Mouse (Mus musculus) frontal cortex, postnatal 14 days (tissue): ENCODE data around the gene Sltm.
"Not testable (repeated sequence)": the region's sequence is repeated elsewhere in the genome, so short reads cannot be mapped to it uniquely, and the experiment has no call there.

ENCODE experiments used
- DNase-seq, 2 experiments: peaks; one replicate each; pipeline ENCODE4 v3.0.0; 2022; ENCODE audit warnings: low spot score in 2 of 2

Gene Sltm

DNA sequence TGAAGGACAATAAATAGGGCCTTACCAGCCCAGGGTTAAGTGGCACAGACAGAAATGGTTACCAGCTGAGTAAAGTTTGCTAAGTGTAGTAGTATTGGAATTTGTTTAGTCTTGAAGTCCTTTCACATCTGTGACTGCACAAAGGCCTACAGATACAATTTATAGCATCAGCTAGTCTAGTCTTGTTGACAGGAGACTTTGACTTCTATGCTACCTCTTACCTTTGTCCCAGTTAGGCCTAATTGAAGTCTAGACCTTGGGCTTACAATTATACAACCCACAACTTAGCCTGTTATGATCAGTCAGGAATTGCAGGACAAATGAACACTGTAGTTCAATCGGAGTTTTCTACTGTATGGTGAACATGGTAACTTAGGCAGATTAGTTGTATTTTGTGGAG lies 9.0 kb downstream of the Sltm start:
- DNase-seq, result no peak

GRCm38 (mm10) chr9:70552233-70552632 lies 9.7 kb downstream of the Sltm start:
- DNase-seq, result not testable (repeated sequence)

GRCm38 (mm10) chr9:70555431-70555830 lies 12.9 kb downstream of the Sltm start:
- no peak for DNase-seq

DNA sequence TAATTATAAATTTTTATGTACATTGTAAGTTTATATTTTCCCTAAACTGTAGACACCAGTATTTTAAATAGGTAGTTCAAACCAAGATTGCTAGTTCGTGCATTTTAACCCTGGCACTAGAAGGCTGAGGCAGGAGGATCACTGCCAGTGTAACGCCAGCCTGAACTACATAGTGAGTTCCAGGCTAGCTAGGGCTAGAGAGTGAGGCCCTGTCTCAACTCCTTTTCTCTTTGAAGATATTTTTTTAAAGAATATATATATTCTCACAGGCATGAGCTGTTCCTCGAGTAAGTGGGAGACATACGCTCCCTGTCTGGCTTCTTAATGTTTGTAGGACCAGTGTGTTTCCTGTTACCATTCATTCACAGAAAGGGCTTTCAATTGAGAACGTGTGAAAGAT lies 14.2 kb downstream of the Sltm start:
- no peak for DNase-seq

- no peak for DNase-seq
Observed at GRCm38 (mm10) chr9:70562825-70563224, 20.3 kb downstream of the Sltm start.

DNA sequence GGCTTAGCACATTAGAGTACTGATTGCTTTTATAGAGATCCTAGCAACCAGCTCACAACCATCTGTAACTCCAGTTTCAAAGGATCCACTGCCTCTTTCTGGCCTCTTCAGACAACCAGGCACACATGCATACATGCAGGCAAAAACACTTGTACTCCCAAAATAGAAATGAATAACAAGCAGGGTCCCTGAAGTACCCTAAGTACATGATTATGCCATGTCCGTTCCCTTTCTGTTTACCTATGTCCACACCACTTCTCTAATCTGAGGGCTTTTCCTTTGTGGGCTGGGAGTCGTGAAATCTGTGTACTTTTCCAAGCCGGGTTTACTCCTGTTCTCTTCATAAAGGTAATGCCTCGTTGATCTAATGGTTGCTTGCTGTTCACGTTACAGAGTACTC lies 25.1 kb downstream of the Sltm start:
- no peak for DNase-seq

- no peak for DNase-seq
Observed at GRCm38 (mm10) chr9:70570351-70570750, 27.8 kb downstream of the Sltm start.

- DNase-seq, result no peak
Observed at GRCm38 (mm10) chr9:70578123-70578522, 35.6 kb downstream of the Sltm start.

- no peak for DNase-seq
Observed at GRCm38 (mm10) chr9:70580956-70581355, 38.4 kb downstream of the Sltm start.

DNA sequence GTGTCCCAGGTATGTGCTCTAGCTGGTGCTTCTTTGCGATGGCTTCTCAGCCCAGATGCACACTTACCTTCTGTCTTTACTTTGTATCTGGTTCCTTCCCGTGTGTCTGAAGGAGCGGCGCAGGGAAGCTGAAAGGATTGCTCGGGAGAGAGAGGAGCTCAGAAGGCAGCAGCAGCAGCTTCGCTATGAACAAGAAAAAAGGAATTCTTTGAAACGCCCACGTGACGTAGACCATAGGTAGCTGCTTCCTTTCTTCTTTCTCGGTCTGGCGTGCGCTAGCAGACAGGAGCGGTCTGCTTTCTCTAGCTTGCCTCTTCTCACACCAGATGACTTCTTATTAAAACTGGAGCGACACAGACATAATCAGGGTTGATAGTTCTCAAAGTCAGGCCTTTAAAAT lies 42.1 kb downstream of the Sltm start:
- DNase-seq, result no peak

DNA sequence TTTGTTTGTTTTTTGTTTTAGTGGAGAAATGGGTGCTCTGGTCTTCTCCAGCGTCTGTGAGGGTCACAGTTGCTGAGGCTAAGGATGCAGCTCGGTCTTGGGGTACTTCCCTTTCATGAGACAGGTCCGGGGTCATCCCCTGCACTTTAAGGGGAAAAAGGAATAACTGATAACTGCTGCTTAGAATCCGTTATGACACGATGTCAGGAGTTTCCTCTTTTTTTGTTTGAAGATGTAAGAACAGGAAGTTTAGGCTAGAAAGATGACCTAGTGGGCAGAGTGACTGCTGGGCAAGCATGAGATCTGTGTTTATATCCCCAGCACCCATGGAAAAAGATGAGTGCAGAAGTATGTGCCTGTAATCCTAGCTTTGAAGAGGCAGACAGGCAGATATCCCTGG lies 42.6 kb downstream of the Sltm start:
- DNase-seq, result no peak

DNA sequence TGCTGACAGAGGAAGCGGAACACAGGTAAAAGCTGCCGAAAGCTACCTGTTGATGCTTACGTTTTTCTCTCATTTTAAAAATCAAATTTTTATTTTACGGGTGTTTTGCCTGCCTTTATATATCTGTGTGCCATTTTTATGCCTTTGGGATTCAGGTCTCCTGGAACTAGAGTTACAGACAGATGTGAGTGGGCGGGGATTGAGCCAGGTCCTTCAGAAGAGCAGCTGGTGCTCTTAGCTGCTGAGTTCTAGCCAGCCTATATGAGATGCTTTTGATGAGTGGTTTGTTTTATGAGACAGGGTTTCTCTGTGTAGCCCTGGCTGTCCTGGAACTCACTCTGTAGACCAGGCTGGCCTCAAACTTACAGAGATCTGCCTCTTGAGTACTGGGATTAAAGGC lies 44.6 kb downstream of the Sltm start:
- no peak for DNase-seq

DNA sequence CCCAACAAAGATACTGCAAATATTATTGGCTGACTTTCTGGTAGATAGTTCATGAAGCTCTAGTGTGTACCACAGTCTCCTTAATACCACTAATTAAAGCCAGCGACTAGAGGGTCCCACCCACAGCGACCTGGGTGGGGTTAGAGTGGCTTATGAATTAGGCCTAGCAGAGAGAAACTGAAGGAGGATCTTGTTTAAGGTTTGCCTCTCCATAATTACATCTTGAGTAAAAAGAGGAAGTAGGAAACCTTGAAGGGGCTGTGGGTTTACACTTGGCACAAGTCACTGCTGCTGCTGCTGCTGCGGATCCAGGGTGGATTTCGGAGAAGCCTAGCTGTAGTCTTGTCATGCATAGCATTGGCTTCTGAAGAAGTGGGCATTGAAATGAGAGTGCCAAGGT lies 48.2 kb downstream of the Sltm start:
- DNase-seq, result no peak

GRCm38 (mm10) chr9:70591486-70591885 lies 48.9 kb downstream of the Sltm start:
- DNase-seq, result no peak

DNA sequence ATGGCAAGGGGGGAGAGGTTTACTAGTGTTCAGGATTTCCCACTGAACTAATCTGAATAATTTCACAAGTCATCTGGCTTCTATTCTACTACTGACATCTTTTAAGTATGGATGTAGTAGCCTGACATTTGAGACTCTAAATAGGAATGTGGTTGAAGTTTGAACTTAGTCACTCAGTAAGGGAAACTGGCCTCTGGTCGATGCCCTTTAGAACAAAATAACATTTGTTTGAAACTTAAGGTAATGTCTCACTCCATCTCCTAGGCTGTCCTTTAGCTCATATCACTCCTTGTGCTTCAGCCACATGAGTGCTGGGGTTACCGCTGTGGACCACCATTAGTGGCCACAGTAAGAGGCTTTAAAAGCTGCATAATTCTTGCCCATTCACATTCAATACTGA lies 55.7 kb downstream of the Sltm start:
- no peak for DNase-seq

- no peak for DNase-seq
Observed at GRCm38 (mm10) chr9:70602186-70602845, 59.8 kb downstream of the Sltm start.

DNA sequence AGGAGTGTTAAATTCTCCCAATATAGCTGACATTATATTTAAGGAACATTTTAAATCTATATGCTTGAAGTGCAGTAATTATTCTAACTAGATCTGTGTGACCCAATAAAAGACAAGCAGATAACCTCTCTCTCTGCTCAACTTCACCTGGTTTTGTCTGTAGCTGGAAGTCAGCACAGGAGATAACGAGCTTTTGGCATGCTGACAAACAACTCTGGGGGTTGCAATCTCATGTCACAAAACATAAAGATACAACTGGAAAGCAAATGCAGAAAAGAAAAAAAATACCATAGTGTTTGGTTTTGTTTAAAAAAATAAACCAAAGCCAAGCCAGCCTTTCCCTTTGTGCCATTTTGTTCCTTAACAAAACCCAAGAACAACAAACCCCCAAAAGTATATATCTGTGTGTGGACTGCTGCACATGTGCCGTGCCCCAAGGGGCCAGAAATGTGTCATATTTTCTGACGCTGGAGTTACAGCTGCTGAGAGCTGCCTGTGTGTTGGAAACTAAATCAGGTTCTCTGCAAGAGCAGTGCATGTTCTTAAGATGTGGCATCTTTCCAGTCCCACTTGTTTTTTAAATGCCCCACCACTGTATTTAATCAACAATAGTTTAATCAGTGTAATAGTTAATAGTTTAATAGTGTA lies 68.6 kb downstream of the Sltm start:
- DNase-seq, result no peak

DNA sequence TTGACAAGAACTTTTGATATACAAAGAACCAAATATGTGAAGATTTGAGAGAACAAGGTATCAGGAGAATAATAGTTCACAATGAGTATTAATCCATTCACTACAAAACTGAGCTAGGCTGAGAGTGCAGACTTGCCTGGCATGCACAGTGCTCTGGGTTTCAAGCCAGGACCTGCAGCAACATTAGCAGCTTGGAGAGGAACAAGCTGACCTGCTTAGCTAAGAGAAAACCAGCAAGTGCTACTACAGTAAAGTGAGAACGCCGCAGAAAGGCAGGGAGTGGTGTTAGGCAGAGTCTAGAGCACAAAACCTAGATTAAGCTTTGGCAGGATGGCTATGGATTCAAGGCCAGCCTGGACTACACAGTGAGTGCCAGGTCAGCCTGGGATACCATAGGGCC lies 87.2 kb downstream of the Sltm start:
- DNase-seq, result no peak

DNA sequence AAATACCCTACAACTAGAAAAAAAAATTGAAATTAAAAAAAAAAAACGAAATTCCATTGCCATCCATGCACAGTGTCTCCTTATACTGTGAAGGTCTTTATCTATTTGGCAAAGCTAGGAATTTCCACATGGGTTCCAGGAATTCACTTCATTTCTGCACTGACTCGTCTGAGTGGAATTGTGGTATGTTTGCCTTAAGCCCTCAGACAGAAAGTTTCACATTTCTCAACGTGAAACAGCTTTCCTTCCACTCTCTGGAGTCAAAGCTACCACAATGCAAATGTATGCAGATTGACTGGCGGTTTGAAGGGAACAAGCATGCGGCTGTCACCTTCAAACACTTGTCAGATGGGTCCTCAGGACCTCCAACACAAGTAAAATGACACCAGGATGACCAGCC lies 89.1 kb downstream of the Sltm start:
- DNase-seq, result no peak

DNA sequence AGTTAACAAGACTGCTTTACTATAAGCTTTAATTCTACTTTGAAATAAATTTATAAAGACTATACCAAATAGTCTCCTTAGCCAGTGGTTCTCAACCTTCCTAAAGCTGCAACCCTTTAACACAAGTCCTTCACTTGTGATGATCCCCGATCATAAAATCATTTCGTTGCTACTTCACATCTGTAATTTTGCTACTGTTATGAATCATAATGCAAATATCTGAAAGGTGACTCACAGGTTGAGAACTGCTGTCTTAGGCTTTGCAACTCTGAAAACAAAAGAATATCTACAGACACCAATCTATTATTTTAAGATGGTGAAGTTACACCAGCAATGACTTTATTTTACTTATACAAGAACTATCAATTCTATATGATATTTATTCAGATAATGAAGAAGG lies 94.2 kb downstream of the Sltm start:
- DNase-seq, result no peak
